Comparison of ENCODE assay signal across 30 mouse cellular contexts in the genomic region with DNA sequence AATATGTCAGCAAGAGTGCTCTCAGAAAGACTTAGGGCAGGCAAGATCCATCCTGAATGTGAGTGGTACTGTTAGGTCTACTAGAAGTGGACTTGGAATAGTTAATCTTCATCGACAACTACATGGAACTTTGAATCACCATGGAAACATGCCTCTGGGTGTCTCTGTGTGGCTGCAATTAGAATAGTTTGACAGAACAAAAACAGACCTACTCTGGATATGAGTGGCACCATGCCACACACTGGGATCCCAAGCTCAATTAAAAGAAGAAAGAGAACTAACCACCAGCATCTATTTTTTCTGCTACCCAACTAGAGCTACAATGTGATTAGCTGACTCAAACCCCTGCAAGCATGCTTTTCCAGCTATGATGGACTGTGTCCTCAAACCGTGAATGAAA.
A peak's percentile ranks its signal among the peaks of the same experiment; 100 is the strongest.
DNase-seq lines count a peak whose midpoint lies in the region; ATAC-seq and TF ChIP-seq lines count a peak whose summit lies in the region.
"Had no signal": no experiment of that assay in that cellular context is flagged by ENCODE, and none has a peak within 500 bp of the region (broad histone marks: within the 10 kb centered on the region; RNA-seq: fewer than 3 reads in every experiment).

No protein-coding gene starts in this region.

- no peak overlapping the region for H3K9ac ChIP-seq in forebrain, embryonic 16.5 days (replicated peaks; ENCODE audit: low read depth, low read length)
- no peak overlapping the region for H3K9ac ChIP-seq in forebrain, embryonic 12.5 days
- no peak overlapping the region for H3K9ac ChIP-seq in midbrain, postnatal 0 days (replicated peaks; ENCODE audit: low read length, poor library complexity, severe bottlenecking)
- H3K9ac ChIP-seq in midbrain, embryonic 15.5 days: no peak overlapping the region
- H3K9ac ChIP-seq: forebrain, embryonic 13.5 days; heart, embryonic 15.5 days; liver, embryonic 12.5 days; liver, postnatal 0 days; midbrain, embryonic 12.5 days; neural tube, embryonic 15.5 days had no signal

- no peaks in the 10 kb centered on the region for H3K36me3 ChIP-seq in forebrain, embryonic 16.5 days (ENCODE audit: control insufficient read depth, insufficient read depth)
- no peaks in the 10 kb centered on the region for H3K36me3 ChIP-seq in forebrain, embryonic 12.5 days (replicated peaks)
- no peaks in the 10 kb centered on the region for H3K36me3 ChIP-seq in midbrain, postnatal 0 days (ENCODE audit: insufficient read depth, low read length)
- no peaks in the 10 kb centered on the region for H3K36me3 ChIP-seq in midbrain, embryonic 15.5 days (replicated peaks)
- H3K36me3 ChIP-seq: G1E; heart, embryonic 10.5 days; heart, embryonic 15.5 days; liver, embryonic 12.5 days; midbrain, embryonic 12.5 days; neural tube, embryonic 15.5 days had no signal

- no peak overlapping the region for H3K4me3 ChIP-seq in forebrain, embryonic 16.5 days (replicated peaks; ENCODE audit: low read length)
- H3K4me3 ChIP-seq in forebrain, embryonic 12.5 days (replicated peaks): no peak overlapping the region
- H3K4me3 ChIP-seq in layer of hippocampus, adult 2 months: no peak overlapping the region
- H3K4me3 ChIP-seq in midbrain, postnatal 0 days (ENCODE audit: low read depth, low read length): no peak overlapping the region
- no peak overlapping the region for H3K4me3 ChIP-seq in midbrain, embryonic 15.5 days
- H3K4me3 ChIP-seq: erythroblast, embryonic 14.5 days; forebrain, embryonic 13.5 days; heart, embryonic 10.5 days; heart, embryonic 15.5 days; liver, embryonic 12.5 days; midbrain, embryonic 12.5 days; neural tube, embryonic 15.5 days had no signal

- 26% methylated on average over 2 of the region's 2 CpGs for WGBS in forebrain, embryonic 16.5 days
- 59% methylated on average over 2 of the region's 2 CpGs for WGBS in forebrain, embryonic 12.5 days
- WGBS in midbrain, postnatal 0 days: 64% methylated on average over 2 of the region's 2 CpGs
- WGBS in midbrain, embryonic 15.5 days: 69% methylated on average over 2 of the region's 2 CpGs

- H3K4me2 ChIP-seq in forebrain, embryonic 16.5 days (ENCODE audit: low read length): no peak overlapping the region
- H3K4me2 ChIP-seq in forebrain, embryonic 12.5 days: no peak overlapping the region
- H3K4me2 ChIP-seq in midbrain, postnatal 0 days (ENCODE audit: low read depth, low read length, poor library complexity, severe bottlenecking): no peak overlapping the region
- no peak overlapping the region for H3K4me2 ChIP-seq in midbrain, embryonic 15.5 days
- H3K4me2 ChIP-seq: forebrain, embryonic 13.5 days; heart, embryonic 15.5 days; liver, embryonic 12.5 days; midbrain, embryonic 12.5 days; neural tube, embryonic 15.5 days had no signal

- no peak overlapping the region for H3K27ac ChIP-seq in forebrain, embryonic 16.5 days (ENCODE audit: low read length)
- no peak overlapping the region for H3K27ac ChIP-seq in forebrain, embryonic 12.5 days
- H3K27ac ChIP-seq in layer of hippocampus, adult 2 months: no peak overlapping the region
- H3K27ac ChIP-seq in midbrain, postnatal 0 days (ENCODE audit: low read depth, low read length): no peak overlapping the region
- no peak overlapping the region for H3K27ac ChIP-seq in midbrain, embryonic 15.5 days
- H3K27ac ChIP-seq: forebrain, embryonic 13.5 days; heart, embryonic 10.5 days; heart, embryonic 15.5 days; kidney, postnatal 0 days; liver, embryonic 12.5 days; midbrain, embryonic 12.5 days; neural tube, embryonic 15.5 days had no signal

- no peak for TF ChIP-seq CTCF in layer of hippocampus, adult 2 months (conservative IDR thresholded peaks at IDR 0.05)
- TF ChIP-seq CTCF in midbrain, postnatal 0 days (IDR thresholded peaks at IDR 0.05): no peak

- no peaks in the 10 kb centered on the region for H3K4me1 ChIP-seq in forebrain, embryonic 16.5 days (replicated peaks; ENCODE audit: control insufficient read depth, insufficient read depth, low read length)
- no peaks in the 10 kb centered on the region for H3K4me1 ChIP-seq in forebrain, embryonic 12.5 days
- H3K4me1 ChIP-seq in midbrain, postnatal 0 days (ENCODE audit: insufficient read depth, low read length): no peaks in the 10 kb centered on the region
- H3K4me1 ChIP-seq in midbrain, embryonic 15.5 days: no peaks in the 10 kb centered on the region
- H3K4me1 ChIP-seq: forebrain, embryonic 13.5 days; heart, embryonic 10.5 days; heart, embryonic 15.5 days; liver, embryonic 12.5 days; midbrain, embryonic 12.5 days; neural tube, embryonic 15.5 days had no signal

- H3K27me3 ChIP-seq in forebrain, embryonic 16.5 days (replicated peaks; ENCODE audit: control insufficient read depth, insufficient read depth, low read length): no peaks in the 10 kb centered on the region
- H3K27me3 ChIP-seq in forebrain, embryonic 12.5 days: no peaks in the 10 kb centered on the region
- no peaks in the 10 kb centered on the region for H3K27me3 ChIP-seq in midbrain, postnatal 0 days (ENCODE audit: insufficient read depth, low read length)
- H3K27me3 ChIP-seq in midbrain, embryonic 15.5 days (replicated peaks): no peaks in the 10 kb centered on the region
- H3K27me3 ChIP-seq: forebrain, embryonic 13.5 days; heart, embryonic 15.5 days; liver, embryonic 12.5 days; midbrain, embryonic 12.5 days; neural tube, embryonic 15.5 days; Patski had no signal

- H3K9me3 ChIP-seq in forebrain, embryonic 16.5 days (ENCODE audit: control insufficient read depth, low read length): no peaks in the 10 kb centered on the region
- H3K9me3 ChIP-seq in forebrain, embryonic 12.5 days: no peaks in the 10 kb centered on the region
- H3K9me3 ChIP-seq in midbrain, postnatal 0 days (ENCODE audit: low read length): no peaks in the 10 kb centered on the region
- H3K9me3 ChIP-seq in midbrain, embryonic 15.5 days: no peaks in the 10 kb centered on the region
- H3K9me3 ChIP-seq: forebrain, embryonic 13.5 days; G1E; heart, embryonic 10.5 days; heart, embryonic 15.5 days; liver, embryonic 12.5 days; midbrain, embryonic 12.5 days; neural tube, embryonic 15.5 days had no signal

- peak; percentile 49; the same call in 1 of the 2 replicates for ATAC-seq in forebrain, embryonic 16.5 days
- ATAC-seq in forebrain, embryonic 12.5 days (ENCODE audit: low FRiP score): no peak
- no peak for ATAC-seq in midbrain, postnatal 0 days (ENCODE audit: low FRiP score)
- no peak for ATAC-seq in midbrain, embryonic 15.5 days (replicated peaks)
- ATAC-seq: forebrain, embryonic 13.5 days; intestine, embryonic 16.5 days; liver, embryonic 12.5 days; liver, postnatal 0 days; Patski had no signal

- peak; percentile 15 to 33 for DNase-seq in layer of hippocampus, adult 2 months (ENCODE audit: low spot score in 2 of 2)
- DNase-seq in layer of hippocampus, adult 9-10 months (ENCODE audit: low spot score): no peak
- peak; percentile 5 for DNase-seq in midbrain, postnatal 0 days (ENCODE audit: low spot score)
- DNase-seq in kidney, postnatal 36 days: no peak
- DNase-seq: adrenal gland, postnatal 10 days; cerebellum, adult 11-12 months; cerebellum, postnatal 10 days; gastrocnemius, postnatal 14 days; kidney, adult 8-10 months; left cerebral cortex, postnatal 4 days; liver, postnatal 0 days; lung, postnatal 36 days; retina, postnatal 1 day; spleen, adult 18-20 months; thymus, adult 18-20 months; thymus, postnatal 25 days had no signal

Comparison
In these comparisons a context has a peak if more than half of its experiments do, and no peak if none do; other contexts are left out.
1. DNase-seq: peak in layer of hippocampus, adult 2 months (2 of 2) and midbrain, postnatal 0 days (single experiment); none in layer of hippocampus, adult 9-10 months (single experiment) and kidney, postnatal 36 days (0 of 2).